Mouse (Mus musculus) embryo, embryonic 9.5 days (tissue): ENCODE data around the gene Dupd1.

Experiments
- DNase-seq: peaks from one replicate; pipeline ENCODE4 v3.0.0-alpha.2; 2017; ENCODE audit errors: extremely low spot score

Dupd1 gene

DNA sequence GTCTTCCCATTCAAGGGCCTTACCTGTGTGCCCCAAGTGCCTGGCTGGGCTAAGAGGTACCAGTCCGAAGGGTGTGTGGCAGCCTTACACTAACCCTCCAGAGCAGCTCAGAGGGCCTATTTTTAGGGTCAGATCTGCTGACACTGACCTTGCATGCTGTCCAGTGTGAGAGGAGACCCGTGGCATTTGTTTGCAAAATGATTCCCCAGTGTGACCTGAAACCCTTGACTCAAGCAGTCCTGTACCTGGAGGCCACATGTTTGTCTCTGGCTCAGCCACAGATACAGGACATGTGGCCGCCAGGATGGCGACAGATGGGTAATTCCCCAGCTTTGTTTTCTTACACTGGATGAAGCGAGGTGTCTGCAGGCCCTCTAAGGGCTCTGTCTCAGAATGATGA is at the start of gene Dupd1:
Dupd1 (minus strand) TSS at position 91 of the 400 bp plus-strand sequence.
- DNase-seq = no peak

DNA sequence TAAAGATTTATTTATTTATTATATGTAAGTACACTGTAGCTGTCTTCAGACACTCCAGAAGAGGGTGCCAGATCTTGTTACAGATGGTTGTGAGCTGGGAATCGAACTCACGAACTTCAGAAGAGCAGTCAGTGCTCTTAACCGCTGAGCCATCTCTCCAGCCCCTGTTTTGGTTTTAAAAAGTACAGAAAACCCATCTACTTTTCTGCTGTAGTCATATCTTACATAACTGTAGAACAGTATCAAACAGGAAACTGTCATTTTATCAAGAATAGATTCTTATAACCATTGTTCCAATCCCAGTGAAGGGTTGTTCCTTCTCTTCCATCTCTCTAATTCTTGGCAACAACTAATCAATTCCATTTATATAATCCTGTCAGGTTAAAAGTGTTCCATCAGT is 49.4 kb upstream of the Dupd1 start:
- DNase-seq = no peak

DNA sequence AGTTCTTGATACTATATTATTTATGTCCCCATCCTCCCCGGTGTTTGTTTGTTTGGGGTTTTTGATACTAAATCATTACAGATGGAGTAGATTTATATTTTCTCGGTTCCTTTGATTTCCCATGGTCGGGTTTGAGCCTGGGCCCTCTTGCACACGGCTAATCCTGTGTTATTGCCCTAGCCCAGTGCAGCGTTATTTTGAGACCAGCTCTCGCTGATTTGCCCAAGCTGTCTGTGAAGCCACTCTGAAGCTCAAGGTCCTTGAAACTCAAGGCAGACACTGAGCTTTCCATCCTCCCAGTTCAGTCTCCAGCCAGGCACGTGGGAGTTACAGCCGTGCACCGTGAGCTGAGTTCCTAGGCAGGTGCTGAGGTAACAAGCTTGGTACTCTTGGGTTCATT is 47.2 kb upstream of the Dupd1 start:
- no peak for DNase-seq

- no peak for DNase-seq
Measured at GRCm38 (mm10) chr14:21753367-21753766, 39.0 kb upstream of the Dupd1 start.

DNA sequence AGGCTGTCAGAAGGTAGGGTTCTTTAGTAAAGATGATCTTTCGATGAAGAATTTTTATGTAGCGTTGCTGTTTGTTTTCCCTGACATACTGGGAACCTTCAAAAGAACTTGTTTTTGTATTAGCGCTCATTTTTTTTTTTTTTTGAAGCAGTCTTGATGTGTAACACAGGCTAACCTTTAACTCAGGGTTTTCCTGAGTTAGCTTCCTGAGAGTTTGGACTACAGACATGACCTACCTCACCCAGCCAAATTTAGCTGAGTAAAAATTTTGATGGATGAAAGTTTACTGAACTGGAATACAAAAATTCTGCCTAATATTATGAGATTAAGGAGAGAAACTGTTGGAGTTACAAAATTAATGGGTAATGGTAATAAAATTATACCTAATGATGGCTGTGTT is 38.0 kb upstream of the Dupd1 start:
- DNase-seq = no peak

DNA sequence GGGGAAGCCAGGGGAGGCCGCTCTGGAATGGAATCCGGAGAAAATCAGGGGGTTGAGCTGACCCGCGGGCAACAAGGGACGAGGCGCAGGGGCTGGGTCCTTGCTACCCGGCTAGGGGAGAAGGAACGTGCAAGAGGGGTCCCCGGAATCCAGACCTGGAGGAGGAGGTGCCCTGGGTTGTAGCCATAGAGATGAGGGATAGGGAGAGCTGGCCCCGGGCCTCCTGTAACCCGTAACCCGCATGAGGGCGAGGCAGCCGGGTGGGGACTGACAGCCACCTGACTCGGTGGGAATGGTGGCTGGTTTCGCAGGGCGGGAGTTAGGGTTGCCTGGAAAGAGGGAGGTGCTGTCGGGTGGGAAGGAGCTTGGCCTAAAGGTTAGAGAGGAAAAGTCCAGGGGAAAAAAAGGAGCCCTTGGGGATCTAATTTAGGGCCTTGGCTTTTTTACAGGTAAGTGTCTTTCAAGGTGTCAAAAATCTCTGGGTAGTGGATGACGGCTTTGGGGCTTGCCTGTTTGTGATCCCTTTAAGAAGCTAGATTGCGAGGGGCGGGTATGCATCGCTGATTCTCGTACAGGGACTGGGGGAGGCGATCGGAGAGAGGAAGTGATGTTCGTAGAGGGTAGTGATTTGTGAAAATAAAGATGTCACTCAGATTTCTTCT is 36.6 kb upstream of the Dupd1 start, which contains the start of gene Dusp13:
Dusp13 (minus strand) TSS at position 301 of the 662 bp plus-strand sequence.
- DNase-seq = peak; percentile 68

GRCm38 (mm10) chr14:21750008-21750880 is 35.9 kb upstream of the Dupd1 start, which contains the start of gene Samd8:
Samd8 (plus strand) TSS chr14:21750531.
- DNase-seq = peak; percentile 92

GRCm38 (mm10) chr14:21748142-21748870 is 33.9 kb upstream of the Dupd1 start:
- peak; percentile 37 for DNase-seq

- DNase-seq = no peak
Measured at GRCm38 (mm10) chr14:21747436-21748141, 33.2 kb upstream of the Dupd1 start.

DNA sequence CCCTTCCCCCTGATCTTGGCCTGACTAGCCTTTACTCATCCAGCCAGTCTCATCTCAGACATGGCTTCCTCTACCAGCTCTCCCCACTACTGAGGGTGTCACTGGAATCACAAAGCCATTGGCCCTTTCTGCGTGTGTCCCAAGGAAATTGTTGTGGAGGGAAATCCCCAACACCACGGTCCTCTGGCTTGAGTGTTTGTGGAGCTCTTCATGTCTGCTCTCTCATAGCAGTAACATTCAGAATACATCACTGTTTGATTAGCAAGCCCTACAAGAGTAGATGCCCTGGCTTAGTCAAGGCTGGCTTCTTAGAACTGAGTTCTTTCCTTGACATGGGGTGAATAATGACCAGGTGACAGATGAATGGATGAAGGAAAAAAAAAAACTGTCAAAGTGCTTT is 32.5 kb upstream of the Dupd1 start:
- no peak for DNase-seq

- no peak for DNase-seq
Measured at GRCm38 (mm10) chr14:21746251-21746650, 31.9 kb upstream of the Dupd1 start.

GRCm38 (mm10) chr14:21745149-21745548 is 30.8 kb upstream of the Dupd1 start:
- no peak for DNase-seq

DNA sequence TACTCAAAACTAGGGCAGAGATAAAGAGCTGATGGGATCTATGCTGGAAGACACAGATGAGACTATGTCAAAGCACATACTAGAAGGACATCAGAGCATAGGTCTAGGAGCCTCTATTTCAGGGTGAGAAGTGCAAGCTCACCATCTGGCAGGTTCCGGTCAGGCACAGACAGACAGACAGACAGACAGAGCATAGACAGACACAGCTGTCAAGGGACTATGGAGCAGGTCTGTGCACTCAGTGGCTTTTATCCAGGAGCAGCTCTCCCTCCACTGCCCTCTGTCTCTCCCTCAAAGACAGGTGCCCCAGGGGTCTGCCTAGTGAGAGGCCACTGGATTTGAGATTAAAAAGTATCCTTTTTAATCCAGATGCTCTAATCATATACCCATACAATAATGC is 29.8 kb upstream of the Dupd1 start:
- DNase-seq = no peak

DNA sequence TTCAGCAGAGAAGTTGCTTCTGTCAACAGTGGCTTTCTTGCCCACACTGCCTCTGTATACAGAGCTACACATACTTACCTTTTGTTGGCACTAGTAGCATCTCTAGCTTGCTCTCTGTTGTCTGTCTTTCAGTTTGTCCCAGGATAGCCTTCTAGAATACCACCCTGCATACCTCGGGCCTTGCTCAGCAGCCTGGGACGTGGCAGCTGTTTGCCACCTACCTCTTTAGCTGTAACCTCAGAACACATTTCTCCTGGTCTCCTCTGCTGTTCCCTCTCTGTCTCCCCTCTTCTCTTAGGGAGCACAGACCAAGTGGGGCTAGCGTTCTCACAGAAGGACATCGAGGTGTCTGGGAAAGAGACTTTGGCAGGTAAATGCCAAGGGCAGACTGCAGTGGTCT is 28.1 kb upstream of the Dupd1 start:
- DNase-seq = no peak

DNA sequence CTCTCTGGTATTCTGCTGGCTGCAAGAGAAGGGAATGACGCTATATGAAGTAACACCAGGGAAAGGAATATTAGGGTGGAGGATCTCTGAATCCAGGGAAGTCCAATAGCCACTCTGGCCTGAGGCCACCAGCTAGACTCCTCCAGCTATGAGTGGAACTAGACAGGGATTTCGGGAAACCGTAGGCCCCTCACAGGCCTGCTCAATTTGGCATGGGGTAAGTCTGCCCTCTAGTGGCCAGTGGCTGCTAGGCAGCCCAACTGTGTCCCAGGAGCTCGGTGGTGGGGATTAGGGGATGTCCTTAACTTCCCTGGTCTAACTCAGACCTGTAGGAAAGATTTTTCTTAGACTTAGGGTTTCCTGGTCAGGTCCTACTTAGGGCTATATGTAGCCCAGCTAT is 27.4 kb upstream of the Dupd1 start:
- peak; percentile 89 for DNase-seq

DNA sequence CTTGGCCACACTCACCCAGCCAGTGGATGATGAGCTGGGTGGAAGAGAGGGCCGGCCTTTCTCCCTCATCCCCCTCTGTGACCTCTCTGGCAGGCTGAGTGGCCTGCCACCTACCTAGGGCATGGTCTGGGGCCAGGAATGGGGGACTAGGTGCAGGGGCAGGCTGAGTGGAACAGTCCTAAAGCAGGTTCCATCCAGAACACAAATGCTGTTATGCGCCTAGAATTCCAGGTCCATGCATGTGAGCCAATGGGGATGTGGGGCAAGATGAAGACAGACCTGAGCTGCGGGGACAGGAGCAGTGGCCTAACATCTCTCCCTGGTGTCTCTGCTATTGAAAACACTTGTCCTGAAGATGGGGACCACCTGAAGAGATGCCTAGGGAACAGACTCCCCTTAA is 26.9 kb upstream of the Dupd1 start:
- DNase-seq = no peak

GRCm38 (mm10) chr14:21740345-21740744 is 26.0 kb upstream of the Dupd1 start:
- no peak for DNase-seq

DNA sequence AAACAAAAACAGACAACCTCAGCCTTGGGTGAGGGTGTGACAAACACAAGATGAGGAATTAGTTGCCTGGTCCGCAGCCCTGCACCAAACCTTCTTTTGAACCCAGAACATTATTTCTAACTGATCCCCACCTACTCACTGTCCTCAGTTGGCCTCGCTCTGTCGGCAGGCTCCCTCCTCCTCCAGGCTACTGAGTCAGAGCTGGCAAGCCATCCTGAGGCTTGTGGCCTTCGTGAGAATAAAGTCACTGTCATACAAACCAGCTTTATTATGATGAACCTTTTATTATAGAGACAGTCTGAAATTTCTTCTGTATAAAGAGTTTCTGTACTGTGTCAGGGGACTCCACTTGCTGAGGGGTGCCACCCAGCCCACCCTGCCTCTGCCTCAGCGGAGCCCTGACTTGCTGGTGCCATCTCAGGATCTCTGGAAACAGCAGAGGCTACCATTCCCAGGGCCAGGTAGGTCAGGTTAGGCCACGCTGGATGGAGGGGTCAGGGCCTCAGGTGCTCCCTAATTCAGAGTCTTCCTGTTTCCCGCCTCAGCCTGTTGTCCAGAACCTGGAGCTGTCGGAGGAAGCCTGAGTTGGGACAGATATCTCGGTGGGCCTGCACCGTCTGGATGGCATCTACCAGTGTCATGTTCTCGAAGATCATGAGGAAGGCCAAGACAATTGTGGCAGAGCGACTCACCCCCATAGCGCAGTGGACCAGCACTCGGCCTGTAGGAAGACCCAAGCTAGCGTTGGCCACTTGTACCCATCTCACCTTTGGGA is 18.9 kb upstream of the Dupd1 start:
- DNase-seq = no peak

DNA sequence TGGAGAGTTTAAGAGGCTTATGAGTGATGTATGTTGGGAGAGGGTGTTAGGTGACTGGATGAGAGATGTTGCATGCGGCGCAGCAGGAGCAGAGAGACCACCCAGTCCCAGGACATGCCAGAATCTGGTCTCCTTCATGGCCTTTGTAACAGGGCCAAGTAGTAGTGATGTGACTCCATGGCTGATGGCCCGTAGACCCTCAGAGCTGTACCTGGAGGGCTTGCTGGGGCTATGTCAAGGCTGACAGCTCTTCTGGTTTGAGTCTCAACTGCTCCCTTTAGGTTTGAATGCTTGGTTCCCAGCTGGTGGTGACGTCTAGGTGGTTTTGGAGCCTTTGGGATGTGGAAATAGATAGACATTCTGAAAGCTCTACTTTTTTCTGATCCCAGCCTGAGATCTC is 15.6 kb upstream of the Dupd1 start:
- DNase-seq = no peak

- no peak for DNase-seq
Measured at GRCm38 (mm10) chr14:21729031-21729732, 14.8 kb upstream of the Dupd1 start.
